Mouse (Mus musculus) neural tube, embryonic 14.5 days (tissue): ENCODE measurements around the gene Umodl1. TPM values are rescaled to one million over a fixed set of nuclear protein-coding genes. Genes with fewer than 3 reads are reported as not detected.

Source experiments
- ATAC-seq: fragments of 200-750 bp; cut with Nextera tagmentation; 2 replicates; pipeline ENCODE4 v1.8.0; 2017; ENCODE audit warnings: low read depth, mild to moderate bottlenecking, moderate TSS enrichment, moderate library complexity
- H3K27ac ChIP-seq: fragments of 300-500 bp; sonication (generic); 2 replicates; pipeline ENCODE4 v1.5.1; 2014; ENCODE audit warnings: low read depth, mild to moderate bottlenecking, control low read depth, low read length, moderate library complexity, mixed read lengths
- H3K27me3 ChIP-seq: fragments of 300-500 bp; sonication (generic); 2 replicates; pipeline ENCODE4 v1.6.1; 2014; ENCODE audit warnings: low read length; ENCODE audit not compliant: control insufficient read depth, insufficient read depth
- H3K36me3 ChIP-seq: fragments of 300-500 bp; sonication (generic); 2 replicates; pipeline ENCODE4 v1.6.1; 2014; ENCODE audit warnings: low read length, mixed read lengths; ENCODE audit not compliant: control insufficient read depth, insufficient read depth
- H3K4me1 ChIP-seq: fragments of 300-500 bp; sonication (generic); 2 replicates; pipeline ENCODE4 v1.6.1; 2014; ENCODE audit warnings: low read length; ENCODE audit not compliant: control insufficient read depth, insufficient read depth
- H3K4me2 ChIP-seq: fragments of 300-500 bp; sonication (generic); 2 replicates; pipeline ENCODE4 v1.6.1; 2014; ENCODE audit warnings: mild to moderate bottlenecking, low read depth, low read length, control low read depth
- H3K4me3 ChIP-seq: fragments of 300-500 bp; sonication (generic); 2 replicates; pipeline ENCODE4 v1.5.1; 2014; ENCODE audit warnings: low read depth, low read length, control low read depth, mixed read lengths
- H3K9ac ChIP-seq: fragments of 300-500 bp; sonication (generic); replicated peaks from 2 replicates; pipeline ENCODE4 v1.6.1; 2014; ENCODE audit warnings: low read depth, mild to moderate bottlenecking, control low read depth, low read length, mixed read lengths
- H3K9me3 ChIP-seq: fragments of 300-500 bp; sonication (generic); 2 replicates; pipeline ENCODE4 v1.6.1; 2016; ENCODE audit warnings: low read length; ENCODE audit not compliant: control insufficient read depth
- WGBS: fragments of 180-500 bp; shearing (Covaris S2); extraction: QIAGEN DNeasy Blood & Tissue Kit; methylation state at CpG from one replicate; pipeline ENCODE4 v1.1.7; 2014; 5-methylcytosine and 5-hydroxymethylcytosine counted together
- polyA plus RNA-seq: library from polyadenylated mRNA; unstranded; fragments of >200 nt; fragmentation: Nextera tagmentation; extraction: Ambion mirVana; gene quantifications from 2 replicates; pipeline ENCODE4 v1.2.1, GENCODE M21; 2014

The Umodl1 gene
- polyA plus RNA-seq, 1 experiment from 2014 or later: not detected

- no peak for ATAC-seq
- Histone ChIP-seq H3K36me3 (no peaks in the 10 kb centered on the region), H3K9ac (no peak overlapping the region), H3K4me3 (no peak overlapping the region), H3K9me3 (no peaks in the 10 kb centered on the region), H3K4me2 (no peak overlapping the region), H3K4me1 (no peaks in the 10 kb centered on the region), H3K27ac (no peak overlapping the region), H3K27me3 (no peaks in the 10 kb centered on the region)
- 81% methylated on average over 6 of the region's 6 CpGs for WGBS
Observed at GRCm38 (mm10) chr17:30973332-30973731, 18.9 kb downstream of the Umodl1 start.

- Histone ChIP-seq H3K9me3 (no peaks in the 10 kb centered on the region), H3K27ac (no peak overlapping the region), H3K27me3 (no peaks in the 10 kb centered on the region), H3K36me3 (no peaks in the 10 kb centered on the region), H3K9ac (no peak overlapping the region), H3K4me2 (no peak overlapping the region), H3K4me1 (no peaks in the 10 kb centered on the region), H3K4me3 (no peak overlapping the region)
- 66% methylated on average over 2 of the region's 2 CpGs for WGBS
- ATAC-seq: no peak
Observed at GRCm38 (mm10) chr17:30977290-30977689, 22.9 kb downstream of the Umodl1 start.

GRCm38 (mm10) chr17:30978556-30978955 lies 24.1 kb downstream of the Umodl1 start:
- Histone ChIP-seq H3K27me3 (no peaks in the 10 kb centered on the region), H3K4me2 (no peak overlapping the region), H3K9ac (no peak overlapping the region), H3K36me3 (no peaks in the 10 kb centered on the region), H3K4me1 (no peaks in the 10 kb centered on the region), H3K9me3 (no peaks in the 10 kb centered on the region), H3K27ac (no peak overlapping the region), H3K4me3 (no peak overlapping the region)
- no peak for ATAC-seq
- WGBS: 72% methylated on average over 10 of the region's 10 CpGs

- no peak for ATAC-seq
- H3K27me3 ChIP-seq: no peaks in the 10 kb centered on the region
- H3K27ac ChIP-seq: no peak overlapping the region
- H3K4me3 ChIP-seq: no peak overlapping the region
- WGBS: 65% methylated on average over 4 of the region's 4 CpGs
- no peak overlapping the region for H3K4me2 ChIP-seq
- H3K4me1 ChIP-seq: no peaks in the 10 kb centered on the region
- H3K9me3 ChIP-seq: no peaks in the 10 kb centered on the region
- H3K9ac ChIP-seq: no peak overlapping the region
- H3K36me3 ChIP-seq: no peaks in the 10 kb centered on the region
Observed at GRCm38 (mm10) chr17:30983521-30983920, 29.1 kb downstream of the Umodl1 start.

- no peaks in the 10 kb centered on the region for H3K36me3 ChIP-seq
- no peak for ATAC-seq
- H3K9ac ChIP-seq: no peak overlapping the region
- H3K27me3 ChIP-seq: no peaks in the 10 kb centered on the region
- H3K4me1 ChIP-seq: no peaks in the 10 kb centered on the region
- no peak overlapping the region for H3K4me2 ChIP-seq
- no peaks in the 10 kb centered on the region for H3K9me3 ChIP-seq
- 81% methylated on average over 10 of the region's 10 CpGs for WGBS
- H3K27ac ChIP-seq: no peak overlapping the region
- H3K4me3 ChIP-seq: no peak overlapping the region
Observed at GRCm38 (mm10) chr17:30990254-30990653, 35.8 kb downstream of the Umodl1 start.

- ATAC-seq: no peak
- Histone ChIP-seq H3K27ac (no peak overlapping the region), H3K4me3 (no peak overlapping the region), H3K9me3 (no peaks in the 10 kb centered on the region), H3K4me2 (no peak overlapping the region), H3K4me1 (no peaks in the 10 kb centered on the region), H3K9ac (no peak overlapping the region), H3K36me3 (no peaks in the 10 kb centered on the region), H3K27me3 (no peaks in the 10 kb centered on the region)
- WGBS: 81% methylated on average over 5 of the region's 5 CpGs
Observed at GRCm38 (mm10) chr17:30996296-30996695, 41.9 kb downstream of the Umodl1 start.

GRCm38 (mm10) chr17:31000897-31001296 lies 46.5 kb downstream of the Umodl1 start:
- no peak overlapping the region for H3K9ac ChIP-seq
- no peak for ATAC-seq
- H3K27ac ChIP-seq: no peak overlapping the region
- H3K27me3 ChIP-seq: no peaks in the 10 kb centered on the region
- H3K4me1 ChIP-seq: no peaks in the 10 kb centered on the region
- no peak overlapping the region for H3K4me3 ChIP-seq
- H3K9me3 ChIP-seq: no peaks in the 10 kb centered on the region
- H3K4me2 ChIP-seq: no peak overlapping the region
- 24% methylated on average over 5 of the region's 5 CpGs for WGBS
- H3K36me3 ChIP-seq: no peaks in the 10 kb centered on the region

GRCm38 (mm10) chr17:31002613-31003012 lies 48.2 kb downstream of the Umodl1 start:
- WGBS: 90% methylated on average over 5 of the region's 5 CpGs
- Histone ChIP-seq H3K36me3 (no peaks in the 10 kb centered on the region), H3K4me3 (no peak overlapping the region), H3K9ac (no peak overlapping the region), H3K27me3 (no peaks in the 10 kb centered on the region), H3K9me3 (no peaks in the 10 kb centered on the region), H3K4me1 (no peaks in the 10 kb centered on the region), H3K27ac (no peak overlapping the region), H3K4me2 (no peak overlapping the region)
- ATAC-seq: no peak

GRCm38 (mm10) chr17:31005284-31005683 lies 50.8 kb downstream of the Umodl1 start:
- ATAC-seq: no peak
- no peaks in the 10 kb centered on the region for H3K4me1 ChIP-seq
- WGBS: 94% methylated on average over 2 of the region's 2 CpGs
- no peak overlapping the region for H3K27ac ChIP-seq
- no peaks in the 10 kb centered on the region for H3K27me3 ChIP-seq
- no peaks in the 10 kb centered on the region for H3K36me3 ChIP-seq
- no peak overlapping the region for H3K4me3 ChIP-seq
- H3K9me3 ChIP-seq: no peaks in the 10 kb centered on the region
- H3K9ac ChIP-seq: no peak overlapping the region
- no peak overlapping the region for H3K4me2 ChIP-seq

GRCm38 (mm10) chr17:31007357-31007756 lies 52.9 kb downstream of the Umodl1 start:
- Histone ChIP-seq H3K9ac (no peak overlapping the region), H3K36me3 (no peaks in the 10 kb centered on the region), H3K4me1 (no peaks in the 10 kb centered on the region), H3K27me3 (no peaks in the 10 kb centered on the region), H3K4me2 (no peak overlapping the region), H3K27ac (no peak overlapping the region), H3K4me3 (no peak overlapping the region), H3K9me3 (no peaks in the 10 kb centered on the region)
- 87% methylated on average over 3 of the region's 3 CpGs for WGBS
- ATAC-seq: no peak
